Mouse (Mus musculus) heart, embryonic 15.5 days (tissue): ENCODE results near the gene Hax1. TPM values are rescaled to one million over a fixed set of nuclear protein-coding genes. Genes with fewer than 3 reads are reported as not detected.

Experiments used
- ATAC-seq: fragments of 200-750 bp; cut with Nextera tagmentation; replicated peaks from 2 replicates; pipeline ENCODE4 v1.8.0; 2017; ENCODE audit warnings: low read depth, moderate TSS enrichment; ENCODE audit not compliant: insufficient number of reproducible peaks, insufficient read depth, low FRiP score
- H3K27ac ChIP-seq: fragments of 300-500 bp; sonication (generic); 2 replicates; pipeline ENCODE4 v1.5.1; 2015; ENCODE audit warnings: mild to moderate bottlenecking, inconsistent platforms
- H3K27me3 ChIP-seq: fragments of 300-500 bp; sonication (generic); 2 replicates; pipeline ENCODE4 v1.6.1; 2015; ENCODE audit warnings: inconsistent platforms
- H3K36me3 ChIP-seq: fragments of 300-500 bp; sonication (generic); 2 replicates; pipeline ENCODE4 v1.6.1; 2015; ENCODE audit warnings: mild to moderate bottlenecking, inconsistent platforms
- H3K4me1 ChIP-seq: fragments of 300-500 bp; sonication (generic); replicated peaks from 2 replicates; pipeline ENCODE4 v1.6.1; 2015; ENCODE audit warnings: inconsistent platforms
- H3K4me2 ChIP-seq: fragments of 300-500 bp; sonication (generic); 2 replicates; pipeline ENCODE4 v1.6.1; 2015; ENCODE audit warnings: inconsistent platforms, mild to moderate bottlenecking, moderate library complexity
- H3K4me3 ChIP-seq: fragments of 300-500 bp; sonication (generic); 2 replicates; pipeline ENCODE4 v1.5.1; 2015; ENCODE audit warnings: mild to moderate bottlenecking, inconsistent platforms
- H3K9ac ChIP-seq: fragments of 300-500 bp; sonication (generic); 2 replicates; pipeline ENCODE4 v1.6.1; 2015; ENCODE audit warnings: mild to moderate bottlenecking, inconsistent platforms
- H3K9me3 ChIP-seq: fragments of 300-500 bp; sonication (generic); replicated peaks from 2 replicates; pipeline ENCODE4 v1.6.1; 2016; ENCODE audit warnings: inconsistent platforms
- WGBS: fragments of 180-500 bp; shearing (Covaris S2); methylation state at CpG from one replicate; pipeline ENCODE4 v1.1.7; 2015; ENCODE audit warnings: mixed read lengths; 5-methylcytosine and 5-hydroxymethylcytosine counted together
- polyA plus RNA-seq: library from polyadenylated mRNA; unstranded; fragments of >200 nt; fragmentation: Nextera tagmentation; extraction: Ambion mirVana; gene quantifications from 2 replicates; pipeline ENCODE4 v1.2.1, GENCODE M21; 2015

Hax1 gene
- polyA plus RNA-seq, 1 experiment from 2014 or later = 78.8 TPM

GRCm38 (mm10) chr3:89987211-89987610 is 11.4 kb downstream of the Hax1 start:
- Histone ChIP-seq H3K9ac (no peak overlapping the region), H3K4me3 (no peak overlapping the region), H3K4me1 (no peaks in the 10 kb centered on the region), H3K9me3 (no peaks in the 10 kb centered on the region), H3K27me3 (no peaks in the 10 kb centered on the region), H3K27ac (no peak overlapping the region), H3K36me3 (no peaks in the 10 kb centered on the region), H3K4me2 (no peak overlapping the region)
- no peak for ATAC-seq
- 61% methylated on average over 3 of the region's 3 CpGs for WGBS

GRCm38 (mm10) chr3:89982426-89982825 is 16.2 kb downstream of the Hax1 start:
- 71% methylated on average over 5 of the region's 5 CpGs for WGBS
- H3K27ac ChIP-seq = no peak overlapping the region
- no peaks in the 10 kb centered on the region for H3K27me3 ChIP-seq
- no peak overlapping the region for H3K4me2 ChIP-seq
- no peaks in the 10 kb centered on the region for H3K4me1 ChIP-seq
- no peaks in the 10 kb centered on the region for H3K36me3 ChIP-seq
- no peak overlapping the region for H3K4me3 ChIP-seq
- ATAC-seq = no peak
- H3K9me3 ChIP-seq = no peaks in the 10 kb centered on the region
- H3K9ac ChIP-seq = no peak overlapping the region

- no peak for ATAC-seq
- Histone ChIP-seq H3K27ac (no peak overlapping the region), H3K4me2 (no peak overlapping the region), H3K27me3 (no peaks in the 10 kb centered on the region), H3K4me1 (no peaks in the 10 kb centered on the region), H3K9ac (no peak overlapping the region), H3K4me3 (no peak overlapping the region), H3K9me3 (no peaks in the 10 kb centered on the region), H3K36me3 (no peaks in the 10 kb centered on the region)
Observed at GRCm38 (mm10) chr3:89976859-89977258, 21.7 kb downstream of the Hax1 start.

- Histone ChIP-seq H3K27ac (no peak overlapping the region), H3K4me1 (peaks cover 7% of the 10 kb centered on the region), H3K4me2 (no peak overlapping the region), H3K4me3 (no peak overlapping the region), H3K27me3 (no peaks in the 10 kb centered on the region), H3K9me3 (no peaks in the 10 kb centered on the region), H3K36me3 (no peaks in the 10 kb centered on the region), H3K9ac (no peak overlapping the region)
- 45% methylated on average over 7 of the region's 7 CpGs for WGBS
- ATAC-seq = no peak
Observed at GRCm38 (mm10) chr3:89968509-89968908, 30.1 kb downstream of the Hax1 start.

- no peaks in the 10 kb centered on the region for H3K27me3 ChIP-seq
- ATAC-seq = no peak
- no peak overlapping the region for H3K9ac ChIP-seq
- 76% methylated on average over 4 of the region's 4 CpGs for WGBS
- H3K36me3 ChIP-seq = no peaks in the 10 kb centered on the region
- no peaks in the 10 kb centered on the region for H3K9me3 ChIP-seq
- no peak overlapping the region for H3K4me3 ChIP-seq
- H3K4me1 ChIP-seq = peaks cover 11% of the 10 kb centered on the region
- H3K4me2 ChIP-seq = no peak overlapping the region
- H3K27ac ChIP-seq = no peak overlapping the region
Observed at GRCm38 (mm10) chr3:89966946-89967345, 31.6 kb downstream of the Hax1 start.

- Histone ChIP-seq H3K27me3 (no peaks in the 10 kb centered on the region), H3K36me3 (no peaks in the 10 kb centered on the region), H3K4me3 (no peak overlapping the region), H3K4me2 (no peak overlapping the region), H3K9ac (no peak overlapping the region), H3K9me3 (no peaks in the 10 kb centered on the region), H3K4me1 (peaks cover 21% of the 10 kb centered on the region), H3K27ac (no peak overlapping the region)
- 86% methylated on average over 5 of the region's 5 CpGs for WGBS
- no peak for ATAC-seq
Observed at GRCm38 (mm10) chr3:89965972-89966371, 32.6 kb downstream of the Hax1 start.

GRCm38 (mm10) chr3:89965557-89965956 is 33.0 kb downstream of the Hax1 start:
- H3K4me3 ChIP-seq = no peak overlapping the region
- H3K9ac ChIP-seq = no peak overlapping the region
- H3K4me2 ChIP-seq = no peak overlapping the region
- no peaks in the 10 kb centered on the region for H3K27me3 ChIP-seq
- 93% methylated on average over 8 of the region's 8 CpGs for WGBS
- no peak overlapping the region for H3K27ac ChIP-seq
- ATAC-seq = no peak
- H3K4me1 ChIP-seq = peaks cover 25% of the 10 kb centered on the region
- no peaks in the 10 kb centered on the region for H3K36me3 ChIP-seq
- no peaks in the 10 kb centered on the region for H3K9me3 ChIP-seq

- H3K27me3 ChIP-seq = no peaks in the 10 kb centered on the region
- no peaks in the 10 kb centered on the region for H3K9me3 ChIP-seq
- no peaks in the 10 kb centered on the region for H3K36me3 ChIP-seq
- no peak for ATAC-seq
- H3K4me2 ChIP-seq = peak overlapping the region; percentile 87
- peaks cover 38% of the 10 kb centered on the region for H3K4me1 ChIP-seq
- peak overlapping the region; percentile 96 for H3K9ac ChIP-seq
- peak overlapping the region; percentile 99 for H3K27ac ChIP-seq
- peak overlapping the region; percentile 73 for H3K4me3 ChIP-seq
- WGBS = 28% methylated on average over 22 of the region's 22 CpGs
Observed at GRCm38 (mm10) chr3:89963926-89964739, 34.4 kb downstream of the Hax1 start.

GRCm38 (mm10) chr3:89963221-89963763 is 35.3 kb downstream of the Hax1 start, which contains the start of gene Atp8b2:
Gene Atp8b2 (minus strand): TSS chr3:89963508.
- no peaks in the 10 kb centered on the region for H3K27me3 ChIP-seq
- peak; percentile 57 for ATAC-seq
- WGBS = under 1% methylated on average over 30 of the region's 35 CpGs
- peak within 1 kb of the TSS; percentile 96 for H3K9ac ChIP-seq
- peaks cover 46% of the 10 kb centered on the region for H3K4me1 ChIP-seq
- H3K4me3 ChIP-seq = peak within 1 kb of the TSS; percentile 73
- H3K36me3 ChIP-seq = peaks cover 7% of the 10 kb centered on the region
- no peaks in the 10 kb centered on the region for H3K9me3 ChIP-seq
- peak within 1 kb of the TSS; percentile 87 for H3K4me2 ChIP-seq
- H3K27ac ChIP-seq = peak within 1 kb of the TSS; percentile 99

- H3K4me2 ChIP-seq = peak overlapping the region; percentile 87
- H3K36me3 ChIP-seq = peaks cover 11% of the 10 kb centered on the region
- peak; percentile 10; the same call in 1 of the 2 replicates for ATAC-seq
- H3K4me1 ChIP-seq = peaks cover 47% of the 10 kb centered on the region
- WGBS = under 1% methylated on average over 30 of the region's 30 CpGs
- H3K9me3 ChIP-seq = no peaks in the 10 kb centered on the region
- no peaks in the 10 kb centered on the region for H3K27me3 ChIP-seq
- H3K27ac ChIP-seq = peak overlapping the region; percentile 99
- H3K4me3 ChIP-seq = peak overlapping the region; percentile 73
- H3K9ac ChIP-seq = peak overlapping the region; percentile 96
Observed at GRCm38 (mm10) chr3:89962751-89963220, 35.8 kb downstream of the Hax1 start.

GRCm38 (mm10) chr3:89962059-89962750 is 36.4 kb downstream of the Hax1 start:
- H3K27me3 ChIP-seq = no peaks in the 10 kb centered on the region
- H3K36me3 ChIP-seq = peaks cover 16% of the 10 kb centered on the region
- peaks cover 47% of the 10 kb centered on the region for H3K4me1 ChIP-seq
- WGBS = 2% methylated on average over 14 of the region's 14 CpGs
- ATAC-seq = no peak
- H3K4me2 ChIP-seq = peak overlapping the region; percentile 87
- H3K27ac ChIP-seq = peak overlapping the region; percentile 99
- H3K4me3 ChIP-seq = peak overlapping the region; percentile 73
- H3K9ac ChIP-seq = peak overlapping the region; percentile 96
- H3K9me3 ChIP-seq = no peaks in the 10 kb centered on the region
